Mouse (Mus musculus) lung, adult 2 months (tissue): ENCODE results near the gene Apom.

ENCODE experiments used
- CTCF ChIP-seq: fragments of 200-500 bp; IDR thresholded peaks from 2 replicates; pipeline ENCODE4 v1.5.1; 2011; ENCODE audit warnings: mild to moderate bottlenecking, low read length, control low read depth; ENCODE audit not compliant: insufficient read depth
- POLR2A ChIP-seq: fragments of 200-500 bp; IDR thresholded peaks from 2 replicates; pipeline ENCODE4 v1.6.1; 2011; ENCODE audit warnings: low read depth, mild to moderate bottlenecking, control low read depth, low read length, borderline replicate concordance; ENCODE audit errors: extremely low read depth

GRCm38 (mm10) chr17:35173329-35173728, 41.5 kb upstream of the Apom start:
- TF ChIP-seq POLR2A (no peak), CTCF (no peak)
